Mouse (Mus musculus): ENCODE measurements around the gene Evx2. TPM values are rescaled to one million over a fixed set of nuclear protein-coding genes. Genes with fewer than 3 reads are reported as not detected.
A peak's percentile ranks its signal among the peaks of the same experiment; 100 is the strongest.

The Evx2 gene
- total RNA-seq, 2 experiments from 2014 or later, result not detected

GRCm38 (mm10) chr2:74700546-74701112 lies 41.3 kb upstream of the Evx2 start:
- TF ChIP-seq CTCF (IDR thresholded peaks at IDR 0.05), result no peak
- no peak overlapping the region for H3K27ac ChIP-seq
- intact Hi-C loops (cut with DNase I), result loop anchor here (5.0 kb wide), 4 partner anchors 262 to 892 kb away; no protein-coding TSS in a partner anchor
- H3K4me3 ChIP-seq, result no peak overlapping the region
- no peak for DNase-seq

DNA sequence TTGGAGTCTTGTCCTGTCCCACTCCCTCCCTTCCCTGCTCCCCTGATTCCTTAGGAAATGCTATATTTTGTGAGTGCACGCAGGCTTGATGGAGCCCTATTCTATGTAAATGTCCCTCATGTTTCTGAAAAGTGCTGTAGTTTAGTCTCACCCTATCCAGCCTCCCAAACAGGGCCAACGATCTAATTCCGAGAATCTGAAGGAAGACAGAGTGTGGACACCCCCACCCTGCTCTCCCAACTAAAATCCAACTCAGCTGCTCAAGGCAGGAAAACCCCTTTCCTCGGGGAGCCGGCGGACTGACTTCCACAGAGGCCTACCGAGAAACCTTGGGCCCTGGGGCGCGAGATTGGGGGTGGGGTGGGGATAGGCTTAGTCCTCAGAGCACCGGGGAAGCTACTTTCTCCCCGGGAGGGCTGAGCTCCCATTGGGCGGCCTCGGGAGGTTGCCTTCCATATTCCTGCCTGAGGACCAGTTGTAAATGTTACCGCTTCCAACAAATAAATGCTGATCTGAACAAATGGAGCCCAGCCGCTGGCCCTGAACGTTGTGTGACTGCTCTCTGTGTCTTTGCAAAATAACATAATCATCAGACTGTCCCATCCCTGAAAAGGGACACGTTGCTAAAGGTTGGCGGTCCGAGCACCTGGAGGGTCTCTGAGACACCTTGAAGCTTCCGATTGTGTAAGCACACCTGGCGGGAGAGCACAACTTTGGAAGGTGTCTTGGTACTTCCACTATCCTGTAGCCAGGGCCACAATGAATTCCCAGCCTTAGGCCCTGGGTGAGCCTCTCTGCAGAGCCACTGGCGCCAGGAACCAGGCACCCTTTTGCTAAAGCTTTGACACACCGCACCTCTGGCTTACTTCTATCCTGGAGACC lies 40.5 kb upstream of the Evx2 start:
- intact Hi-C loops (cut with DNase I), result loop anchor here (5.0 kb wide), 4 partner anchors 262 to 892 kb away; no protein-coding TSS in a partner anchor
- TF ChIP-seq CTCF (IDR thresholded peaks at IDR 0.05), result no peak
- Histone ChIP-seq H3K4me3 (peak overlapping the region; percentile 93; the same call in 1 of the 2 replicates), H3K27ac (no peak overlapping the region)
- no peak for DNase-seq

GRCm38 (mm10) chr2:74699053-74699430 lies 39.7 kb upstream of the Evx2 start:
- DNase-seq, result peak; percentile 31
- Histone ChIP-seq H3K27ac (peak overlapping the region; percentile 98), H3K4me3 (peak overlapping the region; percentile 93)
- no peak for TF ChIP-seq CTCF (IDR thresholded peaks at IDR 0.05)
- intact Hi-C loops (cut with DNase I), result no loop called here

- no peak for TF ChIP-seq CTCF (IDR thresholded peaks at IDR 0.05)
- Histone ChIP-seq H3K4me3 (peak overlapping the region; percentile 93), H3K27ac (peak overlapping the region; percentile 98)
- intact Hi-C loops (cut with DNase I), result no loop called here
- DNase-seq, result peak; percentile 82
These were observed 39.1 kb upstream of the Evx2 start for GRCm38 (mm10) chr2:74698201-74699052.

GRCm38 (mm10) chr2:74697567-74698121 lies 38.3 kb upstream of the Evx2 start, which contains the start of gene Hoxd9:
Gene Hoxd9, plus strand, starts transcription at chr2:74697727.
- H3K27ac ChIP-seq, result peak within 1 kb of the TSS; percentile 98
- peak within 1 kb of the TSS; percentile 93 for H3K4me3 ChIP-seq
- peak; percentile 54 for TF ChIP-seq CTCF (IDR thresholded peaks at IDR 0.05)
- peak; percentile 90 for DNase-seq
- intact Hi-C loops (cut with DNase I), result no loop called here

DNA sequence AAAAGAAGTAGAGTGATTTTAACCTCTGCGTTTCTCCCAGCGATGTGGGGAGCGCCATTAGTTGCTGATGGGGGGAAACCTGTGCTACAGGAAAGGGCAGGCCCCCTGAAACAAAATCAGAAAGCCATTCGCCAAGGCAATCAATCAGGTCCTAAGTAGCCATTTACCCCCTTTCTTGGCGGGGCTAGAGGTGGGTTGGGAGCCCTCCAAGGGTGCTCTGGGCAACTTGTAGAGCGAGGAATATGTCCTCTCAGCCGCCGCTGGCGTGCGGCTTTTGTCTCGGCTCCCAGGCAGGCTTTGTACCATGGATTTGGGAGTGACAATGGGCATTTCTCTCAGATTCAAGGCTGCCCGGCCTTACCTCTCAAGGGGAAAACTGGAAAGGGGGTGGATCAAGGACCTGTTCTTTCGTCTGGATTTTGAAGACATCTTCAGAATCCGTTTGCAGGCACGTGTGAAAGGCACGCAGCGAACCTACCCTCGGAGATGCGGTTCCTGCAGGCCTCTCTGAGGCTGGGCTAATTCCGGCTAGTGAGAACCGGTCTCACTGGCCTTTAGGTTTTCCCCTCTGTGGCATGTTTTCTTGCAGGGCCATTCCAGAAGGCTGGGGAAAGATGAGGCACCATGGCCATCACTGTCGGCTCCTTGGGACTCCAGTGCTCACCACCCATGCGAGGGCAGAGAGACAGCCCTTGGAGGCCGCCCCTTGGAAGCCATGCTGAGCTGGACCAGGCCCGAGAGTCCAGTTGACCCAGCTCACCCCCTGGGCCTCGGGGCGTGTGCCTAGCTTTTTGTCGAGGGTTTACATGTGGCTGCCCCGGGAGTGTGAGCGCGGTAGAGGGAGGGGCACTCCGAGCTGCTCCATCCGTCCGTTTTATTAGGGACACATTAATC lies 37.3 kb upstream of the Evx2 start:
- DNase-seq, result no peak
- intact Hi-C loops (cut with DNase I), result no loop called here
- Histone ChIP-seq H3K4me3 (peak overlapping the region; percentile 93), H3K27ac (peak overlapping the region; percentile 98)
- no peak for TF ChIP-seq CTCF (IDR thresholded peaks at IDR 0.05)

GRCm38 (mm10) chr2:74695813-74696430 lies 36.6 kb upstream of the Evx2 start:
- intact Hi-C loops (cut with DNase I), result no loop called here
- TF ChIP-seq CTCF (IDR thresholded peaks at IDR 0.05), result no peak
- no peak for DNase-seq
- Histone ChIP-seq H3K27ac (no peak overlapping the region), H3K4me3 (no peak overlapping the region)

DNA sequence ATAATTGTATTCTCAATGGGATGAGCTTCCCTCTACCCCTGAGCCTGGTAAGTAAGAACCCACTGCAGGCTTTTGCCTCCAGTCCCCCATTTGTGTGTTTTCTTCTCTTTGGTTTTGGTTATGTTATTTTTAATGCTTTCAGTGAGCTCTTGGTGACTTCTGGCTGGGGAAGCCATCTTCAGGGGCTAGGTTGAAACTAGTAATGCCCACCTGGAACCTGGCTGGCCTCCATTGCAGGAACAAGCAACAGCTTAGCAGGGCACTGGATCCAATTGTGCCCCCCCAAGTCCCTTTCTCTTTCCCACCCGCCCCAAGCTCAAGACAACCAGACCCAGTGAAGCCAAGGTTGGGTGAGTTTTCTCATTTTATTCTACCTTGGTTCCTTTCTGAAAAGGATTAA lies 36.0 kb upstream of the Evx2 start:
- Histone ChIP-seq H3K4me3 (no peak overlapping the region), H3K27ac (no peak overlapping the region)
- no peak for TF ChIP-seq CTCF (IDR thresholded peaks at IDR 0.05)
- no peak for DNase-seq
- intact Hi-C loops (cut with DNase I), result no loop called here

- intact Hi-C loops (cut with DNase I), result no loop called here
- peak; percentile 57 for TF ChIP-seq CTCF (IDR thresholded peaks at IDR 0.05)
- Histone ChIP-seq H3K27ac (no peak overlapping the region), H3K4me3 (peak overlapping the region; percentile 17; the same call in 1 of the 2 replicates)
- DNase-seq, result no peak
These were observed 34.7 kb upstream of the Evx2 start for GRCm38 (mm10) chr2:74694066-74694465.

- no peak for DNase-seq
- Histone ChIP-seq H3K27ac (no peak overlapping the region), H3K4me3 (peak overlapping the region; percentile 79)
- intact Hi-C loops (cut with DNase I), result no loop called here
- TF ChIP-seq CTCF (IDR thresholded peaks at IDR 0.05), result no peak
These were observed 34.1 kb upstream of the Evx2 start for GRCm38 (mm10) chr2:74693432-74693827.
